Mouse (Mus musculus): Measurements from ENCODE around the gene Slc15a1. TPM values are rescaled to one million over a fixed set of nuclear protein-coding genes. Genes with fewer than 3 reads are reported as not detected.
"Not testable (repeated sequence)": the region's sequence is repeated elsewhere in the genome, so short reads cannot be mapped to it uniquely, and the experiment has no call there.

The Slc15a1 gene
- polyA plus RNA-seq, 1 experiment from 2014 or later = 0.35 TPM

GRCm38 (mm10) chr14:121422664-121423340 is 82.2 kb downstream of the Slc15a1 start:
- 60% methylated on average over 4 of the region's 4 CpGs for WGBS
- ATAC-seq (replicated peaks; ENCODE audit: low FRiP score) = no peak; the same call in 1 of the 2 replicates
- Histone ChIP-seq H3K27me3 (no peaks in the 10 kb centered on the region), H3K27ac (peak overlapping the region; percentile 7), H3K4me3 (replicated peaks) (no peak overlapping the region), H3K9ac (no peak overlapping the region), H3K4me1 (peaks cover 8% of the 10 kb centered on the region; the same call in 1 of the 2 replicates), H3K36me3 (no peaks in the 10 kb centered on the region), H3K4me2 (no peak overlapping the region), H3K9me3 (replicated peaks) (0 out of 2 replicates have a peak, but pooled peaks cover under 1% of the 10 kb centered on the region)

DNA sequence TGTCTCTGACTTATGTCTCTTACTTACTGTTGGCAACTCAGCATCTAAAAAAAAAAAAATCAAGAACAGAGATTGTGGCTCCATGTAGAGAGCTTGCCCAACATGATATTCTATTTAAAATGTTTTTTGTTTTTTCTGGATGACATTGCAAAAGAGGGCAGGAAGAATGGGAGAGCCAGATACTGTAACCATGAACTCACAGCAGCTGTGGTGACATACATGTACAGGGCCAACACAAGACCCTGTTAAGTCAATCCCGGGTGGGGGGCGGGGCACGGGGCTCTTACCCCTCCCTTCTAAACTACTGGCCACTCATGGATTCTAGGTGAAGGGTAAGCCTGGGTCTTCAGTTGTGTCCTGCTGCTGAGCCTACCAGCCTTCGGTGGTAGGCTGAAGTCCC is 83.1 kb downstream of the Slc15a1 start:
- Histone ChIP-seq H3K27ac (no peak overlapping the region), H3K4me2 (no peak overlapping the region), H3K27me3 (no peaks in the 10 kb centered on the region), H3K4me3 (replicated peaks) (no peak overlapping the region), H3K4me1 (peaks cover 14% of the 10 kb centered on the region; the same call in 1 of the 2 replicates), H3K9ac (no peak overlapping the region), H3K36me3 (no peaks in the 10 kb centered on the region), H3K9me3 (replicated peaks) (no peaks in the 10 kb centered on the region)
- ATAC-seq (replicated peaks; ENCODE audit: low FRiP score) = no peak
- WGBS = 95% methylated on average over 4 of the region's 4 CpGs

- no peak overlapping the region for H3K4me2 ChIP-seq
Measured at GRCm38 (mm10) chr14:121417594-121417993, 87.5 kb downstream of the Slc15a1 start.

GRCm38 (mm10) chr14:121416626-121417319 is 88.3 kb downstream of the Slc15a1 start:
- no peak for ATAC-seq (replicated peaks; ENCODE audit: low FRiP score)
- Histone ChIP-seq H3K36me3 (no peaks in the 10 kb centered on the region), H3K4me3 (replicated peaks) (no peak overlapping the region), H3K9me3 (replicated peaks) (no peaks in the 10 kb centered on the region), H3K27ac (no peak overlapping the region), H3K9ac (no peak overlapping the region), H3K27me3 (no peaks in the 10 kb centered on the region), H3K4me1 (peaks cover 8% of the 10 kb centered on the region; the same call in 1 of the 2 replicates), H3K4me2 (no peak overlapping the region)
- 85% methylated on average over 12 of the region's 12 CpGs for WGBS

More at GRCm38 (mm10) chr14:121417594-121417993, 87.5 kb downstream of the Slc15a1 start:
- Histone ChIP-seq H3K9me3 (replicated peaks) (no peaks in the 10 kb centered on the region), H3K4me1 (peaks cover 10% of the 10 kb centered on the region; the same call in 1 of the 2 replicates), H3K36me3 (no peaks in the 10 kb centered on the region), H3K4me3 (replicated peaks) (no peak overlapping the region), H3K9ac (no peak overlapping the region), H3K27ac (0 out of 2 replicates have a peak overlapping the region, but pooled peaks have one; percentile 27), H3K27me3 (no peaks in the 10 kb centered on the region)
- ATAC-seq (replicated peaks; ENCODE audit: low FRiP score) = no peak
- WGBS = 75% methylated on average over 5 of the region's 5 CpGs

DNA sequence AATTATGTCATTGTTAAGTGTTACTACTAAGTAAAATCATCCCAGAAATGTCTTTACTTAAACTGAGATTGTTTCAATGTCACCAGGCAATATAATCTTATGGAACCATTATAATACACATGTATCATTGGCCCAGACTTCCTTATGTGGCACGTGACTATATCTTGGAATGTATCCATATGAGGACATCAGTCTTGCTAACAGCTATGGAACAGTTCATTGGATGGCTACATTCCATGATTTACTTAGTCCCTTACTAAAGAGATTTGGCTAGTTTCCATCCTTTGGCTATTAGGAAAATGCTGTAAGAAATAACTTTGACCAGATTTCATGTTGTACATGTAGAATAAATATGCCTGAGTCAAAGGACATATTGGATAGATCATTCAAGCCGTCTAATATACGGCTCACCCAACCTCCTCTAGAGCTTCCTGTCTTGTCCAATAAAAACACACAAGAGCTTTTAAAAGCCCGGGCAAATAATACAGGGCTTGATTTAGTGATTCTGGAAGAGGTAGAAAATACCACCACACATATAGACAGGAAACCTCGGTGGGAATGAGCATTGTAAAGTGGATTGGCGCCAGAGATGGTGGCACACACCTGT is 90.3 kb downstream of the Slc15a1 start:
- H3K4me2 ChIP-seq = no peak overlapping the region
- no peaks in the 10 kb centered on the region for H3K27me3 ChIP-seq
- H3K36me3 ChIP-seq = no peaks in the 10 kb centered on the region
- ATAC-seq (replicated peaks; ENCODE audit: low FRiP score) = no peak; the same call in 1 of the 2 replicates
- no peaks in the 10 kb centered on the region for H3K9me3 ChIP-seq (replicated peaks)
- peaks cover 8% of the 10 kb centered on the region; the same call in 1 of the 2 replicates for H3K4me1 ChIP-seq
- WGBS = 51% methylated on average over 6 of the region's 6 CpGs
- H3K4me3 ChIP-seq (replicated peaks) = no peak overlapping the region
- H3K9ac ChIP-seq = no peak overlapping the region
- H3K27ac ChIP-seq = no peak overlapping the region

DNA sequence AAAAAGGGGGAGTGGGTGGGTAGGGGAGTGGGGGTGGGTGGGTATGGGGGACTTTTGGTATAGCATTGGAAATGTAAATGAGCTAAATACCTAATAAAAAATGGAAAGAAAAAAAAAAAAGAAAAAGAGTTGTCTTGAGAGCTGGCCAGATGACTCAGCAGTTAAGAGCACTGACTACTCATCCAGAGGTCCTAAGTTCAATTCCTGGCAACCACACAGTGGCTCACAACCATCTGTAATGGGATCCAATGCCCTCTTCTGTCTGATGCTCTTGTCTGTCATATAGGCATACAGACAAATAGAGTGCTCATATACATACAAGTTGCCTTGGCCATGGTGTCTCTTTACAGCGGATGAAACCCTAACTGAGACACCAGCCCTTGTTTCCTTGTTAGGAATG is 91.3 kb downstream of the Slc15a1 start:
- not testable (repeated sequence) for H3K9ac ChIP-seq; H3K27me3 ChIP-seq; H3K9me3 ChIP-seq (replicated peaks); H3K36me3 ChIP-seq; H3K4me3 ChIP-seq (replicated peaks); H3K27ac ChIP-seq; H3K4me2 ChIP-seq; ATAC-seq (replicated peaks; ENCODE audit: low FRiP score); H3K4me1 ChIP-seq
- WGBS = 100% methylated on average over 1 of the region's 1 CpGs

Other genes with a start within 250 kb of the Slc15a1 start
- 37.9 and 39.3 TPM in 2 replicates for gene Stk24, start 125.2 kb downstream of the Slc15a1 start, polyA plus RNA-seq (2015; fragmentation: Nextera tagmentation; extraction: Ambion mirVana)

All from kidney, embryonic 15.5 days (tissue).